Mouse (Mus musculus) gastrocnemius, adult 2 months (tissue): ENCODE measurements around the gene Sparcl1. TPM values are rescaled to one million over a fixed set of nuclear protein-coding genes. Genes with fewer than 3 reads are reported as not detected.

Experiments used
- DNase-seq: peaks from one replicate; pipeline ENCODE4 v3.0.0; 2022
- H3K27ac ChIP-seq: fragments of 200-600 bp; 2 replicates; pipeline ENCODE4 v1.8.1; 2022; ENCODE audit warnings: mild to moderate bottlenecking
- H3K4me3 ChIP-seq: fragments of 200-600 bp; 2 replicates; pipeline ENCODE4 v1.8.1; 2022; ENCODE audit warnings: mild to moderate bottlenecking, moderate library complexity
- CTCF ChIP-seq: fragments of 200-600 bp; IDR thresholded peaks from 2 replicates; pipeline ENCODE4 v1.8.1; 2022; ENCODE audit warnings: antibody characterized with exemption, mild to moderate bottlenecking, moderate library complexity
- intact Hi-C: fragments of 180-260 bp; cut with DNase I; formaldehyde crosslinking; loops from one replicate; pipeline ENCODE4 v1.15.1; 2025
- total RNA-seq, 2 experiments: library from RNA; stranded (reverse); gene quantifications; 2 replicates each; pipeline ENCODE4 v1.2.3; 2021

Sparcl1 gene
- total RNA-seq, 2 experiments from 2014 or later = 83.5 to 151 TPM

- no peak for DNase-seq
- no peak for TF ChIP-seq CTCF
- H3K4me3 ChIP-seq = no peak overlapping the region
- H3K27ac ChIP-seq = peak overlapping the region; percentile 24
- intact Hi-C loops = loop anchor here (2.0 kb wide), 1 partner anchor 202 kb away; no protein-coding TSS in a partner anchor
Measured at GRCm38 (mm10) chr5:104130891-104131290, 17.4 kb upstream of the Sparcl1 start.

GRCm38 (mm10) chr5:104128281-104129031 is 14.9 kb upstream of the Sparcl1 start:
- Histone ChIP-seq H3K4me3 (peak overlapping the region; percentile 39; the same call in 1 of the 2 replicates), H3K27ac (peak overlapping the region; percentile 81)
- TF ChIP-seq CTCF = no peak
- intact Hi-C loops = no loop called here
- DNase-seq = peak; percentile 43

GRCm38 (mm10) chr5:104127351-104127750 is 13.8 kb upstream of the Sparcl1 start:
- H3K4me3 ChIP-seq = no peak overlapping the region
- intact Hi-C loops = no loop called here
- peak overlapping the region; percentile 81 for H3K27ac ChIP-seq
- no peak for DNase-seq
- no peak for TF ChIP-seq CTCF

- TF ChIP-seq CTCF = no peak
- intact Hi-C loops = no loop called here
- DNase-seq = no peak
Measured at GRCm38 (mm10) chr5:104126561-104127320, 13.2 kb upstream of the Sparcl1 start.

GRCm38 (mm10) chr5:104124016-104124658 is 10.6 kb upstream of the Sparcl1 start:
- no peak overlapping the region; the same call in 1 of the 2 replicates for H3K27ac ChIP-seq
- intact Hi-C loops = no loop called here
- H3K4me3 ChIP-seq = no peak overlapping the region
- no peak for TF ChIP-seq CTCF
- DNase-seq = no peak

More at GRCm38 (mm10) chr5:104126561-104127320, 13.2 kb upstream of the Sparcl1 start:
- Histone ChIP-seq H3K27ac (peak overlapping the region; percentile 81), H3K4me3 (no peak overlapping the region)

GRCm38 (mm10) chr5:104115890-104116289 is 2.4 kb upstream of the Sparcl1 start:
- Histone ChIP-seq H3K4me3 (no peak overlapping the region), H3K27ac (peak overlapping the region; percentile 92)
- intact Hi-C loops = no loop called here
- DNase-seq = no peak
- no peak for TF ChIP-seq CTCF

- H3K27ac ChIP-seq = peak overlapping the region; percentile 92
- no peak for TF ChIP-seq CTCF
- DNase-seq = peak; percentile 80
- intact Hi-C loops = no loop called here
- H3K4me3 ChIP-seq = peak overlapping the region; percentile 77
Measured at GRCm38 (mm10) chr5:104115118-104115517, 1.6 kb upstream of the Sparcl1 start.

GRCm38 (mm10) chr5:104112511-104112910 is 1.0 kb downstream of the Sparcl1 start:
- Histone ChIP-seq H3K4me3 (peak overlapping the region; percentile 77), H3K27ac (peak overlapping the region; percentile 92)
- no peak for DNase-seq
- intact Hi-C loops = no loop called here
- TF ChIP-seq CTCF = no peak

- no peak for TF ChIP-seq CTCF
- intact Hi-C loops = no loop called here
- DNase-seq = no peak
- Histone ChIP-seq H3K4me3 (peak overlapping the region; percentile 77), H3K27ac (peak overlapping the region; percentile 92)
Measured at GRCm38 (mm10) chr5:104112016-104112415, 1.5 kb downstream of the Sparcl1 start.

GRCm38 (mm10) chr5:104110171-104110920 is 3.2 kb downstream of the Sparcl1 start:
- TF ChIP-seq CTCF = no peak
- intact Hi-C loops = no loop called here
- peak overlapping the region; percentile 92 for H3K27ac ChIP-seq
- peak overlapping the region; percentile 77 for H3K4me3 ChIP-seq
- no peak for DNase-seq

GRCm38 (mm10) chr5:104109516-104109915 is 4.0 kb downstream of the Sparcl1 start:
- peak overlapping the region; percentile 92 for H3K27ac ChIP-seq
- DNase-seq = peak; percentile 67
- no peak for TF ChIP-seq CTCF
- intact Hi-C loops = no loop called here
- H3K4me3 ChIP-seq = peak overlapping the region; percentile 77

- peak overlapping the region; percentile 77 for H3K4me3 ChIP-seq
- intact Hi-C loops = no loop called here
- H3K27ac ChIP-seq = peak overlapping the region; percentile 92
- no peak for DNase-seq
- no peak for TF ChIP-seq CTCF
Measured at GRCm38 (mm10) chr5:104108879-104109369, 4.6 kb downstream of the Sparcl1 start.
